ENCODE assay signal across 14 mouse cellular contexts in the genomic region with DNA sequence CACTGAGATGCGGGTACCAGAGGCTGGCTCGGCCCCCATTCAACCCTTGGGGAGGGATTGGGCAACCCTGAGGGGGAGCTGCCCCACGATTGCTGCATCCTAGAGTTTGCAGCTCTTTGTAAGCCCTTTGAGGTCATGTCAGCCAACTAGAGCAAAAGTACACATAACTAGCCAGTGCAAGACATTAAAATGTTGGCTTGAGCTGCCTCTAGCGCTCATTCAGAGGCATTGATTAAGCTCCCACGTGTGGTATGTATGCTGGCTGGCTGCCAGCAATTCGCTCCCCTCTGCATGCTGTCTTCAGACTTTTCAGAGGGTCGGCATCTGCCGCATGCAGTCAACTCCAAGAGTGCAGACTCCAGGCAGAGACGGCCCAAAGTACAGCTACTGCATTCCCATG. TPM values are rescaled to one million over a fixed set of nuclear protein-coding genes. Genes with fewer than 3 reads are reported as not detected.
DNase-seq lines count a peak whose midpoint lies in the region; ATAC-seq and TF ChIP-seq lines count a peak whose summit lies in the region.
"Had no signal": no experiment of that assay in that cellular context is flagged by ENCODE, and none has a peak within 500 bp of the region (broad histone marks: within the 10 kb centered on the region; RNA-seq: fewer than 3 reads in every experiment).

No protein-coding gene starts in this region.

- 68% methylated on average over 9 of the region's 9 CpGs for WGBS in hindbrain, embryonic 11.5 days
- WGBS in hindbrain, embryonic 10.5 days, result 84% methylated on average over 9 of the region's 9 CpGs
- WGBS in forebrain, embryonic 14.5 days, result 28% methylated on average over 9 of the region's 9 CpGs
- WGBS in midbrain, embryonic 15.5 days, result 35% methylated on average over 9 of the region's 9 CpGs
- 63% methylated on average over 9 of the region's 9 CpGs for WGBS in heart, adult 2 months

- DNase-seq in hindbrain, embryonic 11.5 days (ENCODE audit: low spot score), result peak; percentile 30
- no peak for DNase-seq in hindbrain, embryonic 10.5 days (ENCODE audit: low spot score)
- DNase-seq in ES-E14 (ENCODE audit: low read depth, low spot score) (no peak), MN1 (ENCODE audit: low spot score) (no peak)
- peak; percentile 90 for DNase-seq in forebrain, embryonic 14.5 days (ENCODE audit: low spot score)
- no peak for DNase-seq in frontal cortex, postnatal 36 days (ENCODE audit: low spot score in 2 of 2)
- DNase-seq in heart, adult 2 months, result no peak
- DNase-seq: cerebellum, postnatal 25 days; kidney, adult 18-20 months; lung, postnatal 10 days had no signal

- no peak overlapping the region for H3K9ac ChIP-seq in hindbrain, embryonic 11.5 days (ENCODE audit: low read depth, low read length)
- peak overlapping the region; percentile 30; the same call in 1 of the 2 replicates for H3K9ac ChIP-seq in ES-E14 (ENCODE audit: insufficient read depth, low read depth, low read length, poor library complexity, severe bottlenecking)
- no peak overlapping the region for H3K9ac ChIP-seq in forebrain, embryonic 14.5 days (ENCODE audit: low read length)
- H3K9ac ChIP-seq in midbrain, embryonic 15.5 days, result no peak overlapping the region
- no peak overlapping the region for H3K9ac ChIP-seq in heart, adult 2 months (ENCODE audit: low read depth, low read length)
- H3K9ac ChIP-seq: limb, embryonic 13.5 days had no signal

- intact Hi-C loops in heart, adult 2 months (cut with DNase I), result no loop called here

- H3K4me2 ChIP-seq in hindbrain, embryonic 11.5 days (replicated peaks; ENCODE audit: low read depth, low read length), result no peak overlapping the region
- no peak overlapping the region for H3K4me2 ChIP-seq in forebrain, embryonic 14.5 days (ENCODE audit: low read length)
- H3K4me2 ChIP-seq in midbrain, embryonic 15.5 days, result no peak overlapping the region
- H3K4me2 ChIP-seq: limb, embryonic 13.5 days had no signal

- no peaks in the 10 kb centered on the region for H3K79me2 ChIP-seq in heart, adult 2 months (replicated peaks; ENCODE audit: control insufficient read depth, insufficient read depth, low read length)

- TF ChIP-seq EP300 in heart, adult 2 months (IDR thresholded peaks at IDR 0.05; ENCODE audit: insufficient read depth, low read depth, low read length), result no peak

- TF ChIP-seq CTCF in heart, adult 2 months (IDR thresholded peaks at IDR 0.05), result no peak

- H3K27ac ChIP-seq in hindbrain, embryonic 11.5 days (ENCODE audit: low read depth, low read length), result no peak overlapping the region
- H3K27ac ChIP-seq in hindbrain, embryonic 10.5 days, result no peak overlapping the region
- H3K27ac ChIP-seq in ES-E14 (ENCODE audit: insufficient read depth, low read depth, low read length, poor library complexity, severe bottlenecking), result peak overlapping the region; percentile 10; the same call in 1 of the 2 replicates
- H3K27ac ChIP-seq in forebrain, embryonic 14.5 days (ENCODE audit: low read depth, low read length), result no peak overlapping the region; the same call in 1 of the 2 replicates
- H3K27ac ChIP-seq in midbrain, embryonic 15.5 days, result no peak overlapping the region
- no peak overlapping the region for H3K27ac ChIP-seq in heart, adult 2 months
- H3K27ac ChIP-seq: limb, embryonic 13.5 days had no signal

- TF ChIP-seq POLR2A in heart, adult 2 months (IDR thresholded peaks at IDR 0.05; ENCODE audit: insufficient read depth, low read depth, low read length), result no peak

- ATAC-seq in hindbrain, embryonic 11.5 days (ENCODE audit: low FRiP score), result no peak; the same call in 1 of the 2 replicates
- ATAC-seq in forebrain, embryonic 14.5 days, result peak; percentile 89
- peak; percentile 53; the same call in 1 of the 2 replicates for ATAC-seq in midbrain, embryonic 15.5 days (replicated peaks)
- ATAC-seq: CD4-positive, CD25-positive, alpha-beta regulatory T cell, adult 4 months had no signal

- no peaks in the 10 kb centered on the region for H3K27me3 ChIP-seq in hindbrain, embryonic 11.5 days (ENCODE audit: control insufficient read depth, insufficient read depth, low read length)
- no peaks in the 10 kb centered on the region for H3K27me3 ChIP-seq in hindbrain, embryonic 10.5 days (ENCODE audit: insufficient read depth, poor library complexity, severe bottlenecking)
- no peaks in the 10 kb centered on the region for H3K27me3 ChIP-seq in forebrain, embryonic 14.5 days (replicated peaks; ENCODE audit: control insufficient read depth, insufficient read depth, low read length)
- H3K27me3 ChIP-seq in midbrain, embryonic 15.5 days (replicated peaks), result no peaks in the 10 kb centered on the region
- H3K27me3 ChIP-seq in heart, adult 2 months (ENCODE audit: control insufficient read depth, insufficient read depth, low read length), result no peaks in the 10 kb centered on the region
- H3K27me3 ChIP-seq: limb, embryonic 13.5 days had no signal

- in situ Hi-C loops in ES-E14 (cut with MboI; ENCODE audit: low sequenced_read_pairs in 2 of 2, unreplicated experiment in 2 of 2), result no loop called here

- no peaks in the 10 kb centered on the region for H3K36me3 ChIP-seq in hindbrain, embryonic 11.5 days (ENCODE audit: control insufficient read depth, insufficient read depth, low read length)
- H3K36me3 ChIP-seq in hindbrain, embryonic 10.5 days, result peaks cover 91% of the 10 kb centered on the region
- peaks cover 73% of the 10 kb centered on the region for H3K36me3 ChIP-seq in ES-E14 (ENCODE audit: control insufficient read depth, insufficient read depth, low read length, poor library complexity, severe bottlenecking)
- peaks cover 78% of the 10 kb centered on the region for H3K36me3 ChIP-seq in forebrain, embryonic 14.5 days (ENCODE audit: control insufficient read depth, insufficient read depth, low read length)
- H3K36me3 ChIP-seq in midbrain, embryonic 15.5 days (replicated peaks), result peaks cover 38% of the 10 kb centered on the region
- no peaks in the 10 kb centered on the region for H3K36me3 ChIP-seq in heart, adult 2 months (ENCODE audit: control insufficient read depth, insufficient read depth, low read length)

- H3K4me3 ChIP-seq in hindbrain, embryonic 11.5 days (ENCODE audit: low read depth, low read length), result no peak overlapping the region
- H3K4me3 ChIP-seq in hindbrain, embryonic 10.5 days, result no peak overlapping the region
- H3K4me3 ChIP-seq in ES-E14 (ENCODE audit: insufficient read depth in 1 of 2, low read depth in 1 of 2, low read length in 2 of 2, poor library complexity in 1 of 2, severe bottlenecking in 1 of 2), result no peak overlapping the region
- no peak overlapping the region for H3K4me3 ChIP-seq in forebrain, embryonic 14.5 days (ENCODE audit: low read depth, low read length)
- no peak overlapping the region for H3K4me3 ChIP-seq in midbrain, embryonic 15.5 days
- H3K4me3 ChIP-seq in heart, adult 2 months, result no peak overlapping the region
- H3K4me3 ChIP-seq: erythroblast, embryonic 14.5 days; limb, embryonic 13.5 days had no signal

- no peaks in the 10 kb centered on the region for H3K9me3 ChIP-seq in hindbrain, embryonic 11.5 days (ENCODE audit: control insufficient read depth, low read length)
- H3K9me3 ChIP-seq in hindbrain, embryonic 10.5 days, result no peaks in the 10 kb centered on the region
- H3K9me3 ChIP-seq in ES-E14 (ENCODE audit: control insufficient read depth, insufficient read depth, low read depth, low read length), result no peaks in the 10 kb centered on the region
- no peaks in the 10 kb centered on the region for H3K9me3 ChIP-seq in forebrain, embryonic 14.5 days (replicated peaks; ENCODE audit: control insufficient read depth, low read length)
- no peaks in the 10 kb centered on the region for H3K9me3 ChIP-seq in midbrain, embryonic 15.5 days
- H3K9me3 ChIP-seq: limb, embryonic 13.5 days had no signal

- H3K4me1 ChIP-seq in hindbrain, embryonic 11.5 days (replicated peaks; ENCODE audit: control insufficient read depth, insufficient read depth, low read length), result no peaks in the 10 kb centered on the region
- H3K4me1 ChIP-seq in hindbrain, embryonic 10.5 days (replicated peaks), result no peaks in the 10 kb centered on the region; the same call in 1 of the 2 replicates
- peaks cover 0 to 4% of the 10 kb centered on the region in 2 experiments; a peak in 2 of 4 replicates for H3K4me1 ChIP-seq in ES-E14 (ENCODE audit: control insufficient read depth in 2 of 2, insufficient read depth in 2 of 2, low read length in 2 of 2, poor library complexity in 1 of 2)
- H3K4me1 ChIP-seq in forebrain, embryonic 14.5 days (ENCODE audit: control insufficient read depth, insufficient read depth, low read length), result peaks cover 8% of the 10 kb centered on the region
- H3K4me1 ChIP-seq in midbrain, embryonic 15.5 days, result peaks cover 8% of the 10 kb centered on the region; the same call in 1 of the 2 replicates
- H3K4me1 ChIP-seq in heart, adult 2 months (ENCODE audit: control insufficient read depth, insufficient read depth, low read length), result no peaks in the 10 kb centered on the region

TF ChIP-seq in ES-E14, 5 proteins besides CTCF, POLR2A, EP300 and RAD21:
- TF ChIP-seq ZNF384 (IDR thresholded peaks at IDR 0.05; ENCODE audit: low read depth, low read length) (no peak), CHD2 (IDR thresholded peaks at IDR 0.05; ENCODE audit: low read depth, low read length) (no peak), MAFK (IDR thresholded peaks at IDR 0.05; ENCODE audit: insufficient read depth, low read depth, low read length) (no peak), HCFC1 (IDR thresholded peaks at IDR 0.05; ENCODE audit: borderline replicate concordance, insufficient read depth, low read length) (no peak), ZC3H11A (IDR thresholded peaks at IDR 0.05; ENCODE audit: borderline replicate concordance, low read depth, low read length) (no peak)

RNA-seq across cellular contexts. Expression of a gene that starts 15.8 kb away (rescaled TPM):
- polyA plus RNA-seq in hindbrain, embryonic 11.5 days (2014; fragmentation: Nextera tagmentation; extraction: Ambion mirVana), result 25.0 and 26.5 TPM in 2 replicates
- polyA plus RNA-seq in hindbrain, embryonic 10.5 days (2016; fragmentation: Nextera tagmentation; extraction: Ambion mirVana), result 24.8 and 25.7 TPM in 2 replicates
- 49.8 and 82.1 TPM in 2 replicates for total RNA-seq in ES-E14 (2012; rRNA removed)
- 41.9 and 47.2 TPM in 2 replicates for polyA plus RNA-seq in forebrain, embryonic 14.5 days (2014; fragmentation: Nextera tagmentation; extraction: Ambion mirVana)
- 45.8 and 51.4 TPM in 2 replicates for polyA plus RNA-seq in midbrain, embryonic 15.5 days (2015; fragmentation: Nextera tagmentation; extraction: Ambion mirVana)
- total RNA-seq in heart, adult 2 months (2021), result 10 to 100 TPM; 11.9 to 13.6 TPM
- polyA plus RNA-seq in heart, adult 2 months (2012; rRNA removed), result 17.2 and 26.1 TPM in 2 replicates

RNA-seq across cellular contexts. Expression of a gene that starts 48.5 kb away (rescaled TPM):
- polyA plus RNA-seq in hindbrain, embryonic 11.5 days (2014; fragmentation: Nextera tagmentation; extraction: Ambion mirVana), result 17.0 and 23.5 TPM in 2 replicates
- polyA plus RNA-seq in hindbrain, embryonic 10.5 days (2016; fragmentation: Nextera tagmentation; extraction: Ambion mirVana), result 5.3 and 10.5 TPM in 2 replicates
- total RNA-seq in ES-E14 (2012; rRNA removed), result 1.1 and 1.4 TPM in 2 replicates
- polyA plus RNA-seq in forebrain, embryonic 14.5 days (2014; fragmentation: Nextera tagmentation; extraction: Ambion mirVana), result 7.8 and 9.6 TPM in 2 replicates
- 25.0 and 26.9 TPM in 2 replicates for polyA plus RNA-seq in midbrain, embryonic 15.5 days (2015; fragmentation: Nextera tagmentation; extraction: Ambion mirVana)
- 10 to 100 TPM; 16.6 to 18.8 TPM for total RNA-seq in heart, adult 2 months (2021)
- polyA plus RNA-seq in heart, adult 2 months (2012; rRNA removed), result 9.1 and 9.7 TPM in 2 replicates

Comparison
In these comparisons a context has a peak if more than half of its experiments do, and no peak if none do; other contexts are left out.
1. DNase-seq: peak in hindbrain, embryonic 11.5 days (single experiment) and forebrain, embryonic 14.5 days (single experiment); none in hindbrain, embryonic 10.5 days (single experiment), ES-E14 (single experiment), frontal cortex, postnatal 36 days (0 of 2), heart, adult 2 months (0 of 2) and MN1 (single experiment).